Mouse (Mus musculus): ENCODE results near the gene Zbtb44.

- TF ChIP-seq CTCF (IDR thresholded peaks at IDR 0.05; ENCODE audit: low read depth, low read length) (no peak), POLR2A (IDR thresholded peaks at IDR 0.05; ENCODE audit: borderline replicate concordance, low read depth, low read length) (no peak)
Observed at GRCm38 (mm10) chr9:31070706-31071105, 40.3 kb downstream of the Zbtb44 start.

Data from bone marrow macrophage, adult 2 months (primary cell).